Mouse (Mus musculus) brain, embryonic 14.5 days (tissue): ENCODE data around the gene Wfikkn1.

Experiments
- CTCF ChIP-seq: fragments of 200-500 bp; IDR thresholded peaks from 2 replicates; pipeline ENCODE4 v1.5.1; 2012; ENCODE audit warnings: inconsistent platforms, mild to moderate bottlenecking, moderate library complexity, borderline replicate concordance; ENCODE audit not compliant: insufficient read depth, insufficient read length; ENCODE audit errors: extremely low read depth
- POLR2A ChIP-seq: fragments of 200-500 bp; IDR thresholded peaks from 2 replicates; pipeline ENCODE4 v1.6.1; 2012; ENCODE audit warnings: mild to moderate bottlenecking, inconsistent platforms, borderline replicate concordance; ENCODE audit not compliant: poor library complexity, insufficient read depth, insufficient read length, severe bottlenecking; ENCODE audit errors: extremely low read depth

DNA sequence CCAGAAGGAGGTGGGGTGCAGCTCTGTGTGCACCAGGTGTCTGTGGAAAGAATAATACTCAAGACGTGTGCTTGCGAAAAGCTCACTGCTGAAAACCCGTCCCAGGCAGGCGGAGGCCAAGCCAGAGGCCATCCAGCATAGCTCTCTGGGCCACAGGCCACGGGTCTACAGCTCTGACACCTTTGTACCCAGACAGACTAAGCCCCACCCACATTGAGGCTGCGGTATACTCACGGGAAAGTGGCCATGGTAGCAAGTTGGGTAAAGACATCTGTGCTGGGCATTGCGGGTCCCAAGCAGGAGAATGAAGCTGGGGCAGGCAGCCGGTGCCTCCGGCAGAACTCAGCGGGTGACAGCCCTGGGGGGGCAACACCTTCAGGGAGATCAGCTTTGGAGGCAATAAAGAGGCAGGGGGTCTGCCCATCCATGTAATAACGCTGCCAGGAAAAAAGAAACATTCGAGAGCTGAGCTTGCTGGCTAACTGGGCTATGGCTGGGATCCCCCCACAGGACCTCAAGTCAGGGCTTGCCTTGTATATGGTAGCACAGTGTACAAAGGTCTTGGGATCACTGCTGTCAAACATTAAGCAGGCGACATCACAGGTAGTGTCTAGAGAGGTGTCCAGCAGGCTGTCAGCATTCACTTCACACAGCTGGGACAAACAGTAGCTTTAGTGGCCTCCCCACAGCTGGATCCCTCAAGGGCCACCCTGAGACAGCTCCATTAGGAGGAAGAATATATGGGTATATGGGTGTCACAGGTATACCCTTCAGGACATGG, 41.0 kb downstream of the Wfikkn1 start:
- TF ChIP-seq CTCF: no peak
- TF ChIP-seq POLR2A: no peak
